Mouse (Mus musculus) embryonic facial prominence, embryonic 14.5 days (tissue): Measurements from ENCODE around the gene Pex6. TPM values are rescaled to one million over a fixed set of nuclear protein-coding genes. Genes with fewer than 3 reads are reported as not detected.

Source experiments
- ATAC-seq: fragments of 200-750 bp; cut with Nextera tagmentation; 2 replicates; pipeline ENCODE4 v1.8.0; 2017; ENCODE audit warnings: low read depth, moderate number of reproducible peaks, moderate TSS enrichment
- DNase-seq: peaks from one replicate; pipeline ENCODE4 v3.0.0-alpha.2; 2015; ENCODE audit warnings: low spot score
- H3K27ac ChIP-seq: fragments of 300-500 bp; sonication (generic); replicated peaks from 2 replicates; pipeline ENCODE4 v1.5.1; 2014; ENCODE audit warnings: low read depth, mild to moderate bottlenecking, low read length, moderate library complexity
- H3K27me3 ChIP-seq: fragments of 300-500 bp; sonication (generic); replicated peaks from 2 replicates; pipeline ENCODE4 v1.6.1; 2014; ENCODE audit warnings: low read length; ENCODE audit not compliant: control insufficient read depth, insufficient read depth
- H3K36me3 ChIP-seq: fragments of 300-500 bp; sonication (generic); 2 replicates; pipeline ENCODE4 v1.6.1; 2014; ENCODE audit warnings: low read length, mixed read lengths; ENCODE audit not compliant: control insufficient read depth, insufficient read depth
- H3K4me1 ChIP-seq: fragments of 300-500 bp; sonication (generic); 2 replicates; pipeline ENCODE4 v1.6.1; 2014; ENCODE audit warnings: antibody characterized with exemption, low read length; ENCODE audit not compliant: control insufficient read depth, insufficient read depth
- H3K4me2 ChIP-seq: fragments of 300-500 bp; sonication (generic); 2 replicates; pipeline ENCODE4 v1.6.1; 2014; ENCODE audit warnings: low read depth, mild to moderate bottlenecking, low read length, moderate library complexity, mixed read lengths
- H3K4me3 ChIP-seq: fragments of 300-500 bp; sonication (generic); 2 replicates; pipeline ENCODE4 v1.5.1; 2014; ENCODE audit warnings: low read depth, mild to moderate bottlenecking, low read length
- H3K9ac ChIP-seq: fragments of 300-500 bp; sonication (generic); 2 replicates; pipeline ENCODE4 v1.6.1; 2014; ENCODE audit warnings: low read depth, mild to moderate bottlenecking, low read length, moderate library complexity, mixed read lengths
- H3K9me3 ChIP-seq: fragments of 300-500 bp; sonication (generic); 2 replicates; pipeline ENCODE4 v1.6.1; 2016; ENCODE audit warnings: low read length; ENCODE audit not compliant: control insufficient read depth
- WGBS: fragments of 180-500 bp; shearing (Covaris S2); extraction: QIAGEN DNeasy Blood & Tissue Kit; methylation state at CpG from one replicate; pipeline ENCODE4 v1.1.7; 2014; 5-methylcytosine and 5-hydroxymethylcytosine counted together
- polyA plus RNA-seq: library from polyadenylated mRNA; unstranded; fragments of >200 nt; fragmentation: Nextera tagmentation; extraction: Ambion mirVana; gene quantifications from 2 replicates; pipeline ENCODE4 v1.2.1, GENCODE M21; 2014

The Pex6 gene
- polyA plus RNA-seq, 1 experiment from 2014 or later, result 22.2 TPM

DNA sequence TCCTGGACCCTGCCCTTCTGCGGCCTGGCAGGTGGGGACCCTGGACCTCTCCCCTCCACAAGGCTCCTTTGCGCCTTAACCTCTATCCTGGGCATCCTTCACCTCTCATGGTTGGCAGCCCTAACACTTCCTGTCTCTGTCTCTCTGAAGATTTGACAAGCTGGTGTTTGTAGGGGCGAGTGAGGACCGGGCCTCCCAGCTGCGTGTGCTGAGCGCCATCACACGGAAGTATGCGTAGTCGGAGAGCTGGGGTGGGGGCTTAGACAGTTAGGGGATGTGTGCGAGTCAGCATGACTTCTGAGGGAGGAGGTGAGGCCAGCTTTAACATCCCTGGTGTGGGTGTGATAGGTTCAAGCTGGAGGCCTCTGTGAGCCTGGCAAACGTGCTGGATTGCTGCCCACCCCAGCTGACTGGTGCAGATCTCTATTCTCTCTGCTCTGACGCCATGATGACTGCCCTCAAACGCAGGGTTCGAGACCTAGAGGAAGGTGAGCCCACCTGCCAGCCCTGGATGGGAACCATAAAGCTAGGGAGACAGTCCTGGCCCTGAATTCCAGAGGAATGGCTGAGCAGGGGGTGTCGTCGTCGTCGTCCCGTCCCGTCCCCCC is 13.3 kb downstream of the Pex6 start:
- Histone ChIP-seq H3K4me1 (no peaks in the 10 kb centered on the region), H3K9ac (no peak overlapping the region), H3K27ac (no peak overlapping the region), H3K27me3 (peaks cover 16% of the 10 kb centered on the region), H3K4me2 (no peak overlapping the region), H3K36me3 (peaks cover 59% of the 10 kb centered on the region; the same call in 1 of the 2 replicates), H3K4me3 (no peak overlapping the region), H3K9me3 (no peaks in the 10 kb centered on the region)
- ATAC-seq (no peak), DNase-seq (no peak)
- WGBS, result 83% methylated on average over 14 of the region's 20 CpGs

- Histone ChIP-seq H3K27me3 (peaks cover 16% of the 10 kb centered on the region), H3K4me2 (no peak overlapping the region), H3K4me3 (no peak overlapping the region), H3K9ac (no peak overlapping the region), H3K4me1 (no peaks in the 10 kb centered on the region), H3K9me3 (no peaks in the 10 kb centered on the region), H3K27ac (no peak overlapping the region), H3K36me3 (peaks cover 52% of the 10 kb centered on the region; the same call in 1 of the 2 replicates)
- WGBS, result 58% methylated on average over 9 of the region's 9 CpGs
- DNase-seq (peak; percentile 31), ATAC-seq (peak; percentile 21; the same call in 1 of the 2 replicates)
These were observed 14.0 kb downstream of the Pex6 start for GRCm38 (mm10) chr17:46725273-46725672.

- no peak overlapping the region for H3K9ac ChIP-seq
- ATAC-seq (no peak), DNase-seq (no peak)
- no peak overlapping the region for H3K27ac ChIP-seq
- no peak overlapping the region for H3K4me3 ChIP-seq
- H3K36me3 ChIP-seq, result peaks cover 45% of the 10 kb centered on the region; the same call in 1 of the 2 replicates
- no peaks in the 10 kb centered on the region for H3K9me3 ChIP-seq
- 91% methylated on average over 25 of the region's 26 CpGs for WGBS
- H3K4me1 ChIP-seq, result no peaks in the 10 kb centered on the region
- H3K4me2 ChIP-seq, result no peak overlapping the region
- peaks cover 16% of the 10 kb centered on the region for H3K27me3 ChIP-seq
These were observed 14.7 kb downstream of the Pex6 start for GRCm38 (mm10) chr17:46725731-46726645.

GRCm38 (mm10) chr17:46727271-46727670 is 16.0 kb downstream of the Pex6 start:
- Histone ChIP-seq H3K9ac (no peak overlapping the region), H3K4me1 (no peaks in the 10 kb centered on the region), H3K27ac (no peak overlapping the region), H3K9me3 (no peaks in the 10 kb centered on the region), H3K4me3 (no peak overlapping the region), H3K4me2 (no peak overlapping the region), H3K27me3 (peaks cover 16% of the 10 kb centered on the region), H3K36me3 (peaks cover 33% of the 10 kb centered on the region; the same call in 1 of the 2 replicates)
- no peak for ATAC-seq
- no peak for DNase-seq
- WGBS, result 90% methylated on average over 11 of the region's 11 CpGs

- no peaks in the 10 kb centered on the region for H3K4me1 ChIP-seq
- peaks cover 29% of the 10 kb centered on the region; the same call in 1 of the 2 replicates for H3K36me3 ChIP-seq
- H3K27me3 ChIP-seq, result peaks cover 16% of the 10 kb centered on the region
- H3K4me3 ChIP-seq, result no peak overlapping the region
- H3K9ac ChIP-seq, result no peak overlapping the region
- no peak overlapping the region for H3K27ac ChIP-seq
- 42% methylated on average over 6 of the region's 6 CpGs for WGBS
- ATAC-seq, result no peak
- no peak overlapping the region for H3K4me2 ChIP-seq
- DNase-seq, result no peak
- H3K9me3 ChIP-seq, result no peaks in the 10 kb centered on the region
These were observed 16.8 kb downstream of the Pex6 start for GRCm38 (mm10) chr17:46728021-46728420.

DNA sequence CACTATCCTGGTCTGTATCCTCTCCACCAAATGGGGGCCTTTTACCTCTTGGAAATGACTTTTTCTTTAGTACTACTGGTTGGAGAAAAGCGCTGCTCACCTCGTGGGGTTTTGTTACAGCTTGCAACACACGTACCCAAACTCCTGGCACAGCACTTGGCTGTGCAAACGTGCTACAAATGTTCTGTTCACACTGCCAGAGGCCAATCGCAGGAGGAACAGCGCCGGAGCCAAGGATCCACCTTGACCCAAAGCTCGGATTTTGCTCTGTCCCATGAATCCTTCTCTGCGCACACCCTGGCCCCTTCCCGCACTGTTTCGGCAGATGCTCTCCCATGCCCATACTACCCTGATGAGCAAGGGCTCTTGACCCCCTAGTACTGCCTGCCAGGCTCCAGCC is 17.2 kb downstream of the Pex6 start:
- ATAC-seq (no peak), DNase-seq (no peak)
- Histone ChIP-seq H3K27me3 (peaks cover 16% of the 10 kb centered on the region), H3K4me3 (0 out of 2 replicates have a peak overlapping the region, but pooled peaks have one; percentile 19), H3K36me3 (peaks cover 24% of the 10 kb centered on the region; the same call in 1 of the 2 replicates), H3K4me2 (peak overlapping the region; percentile 43), H3K27ac (no peak overlapping the region), H3K9me3 (no peaks in the 10 kb centered on the region), H3K4me1 (no peaks in the 10 kb centered on the region), H3K9ac (peak overlapping the region; percentile 48)
- 40% methylated on average over 11 of the region's 11 CpGs for WGBS

DNA sequence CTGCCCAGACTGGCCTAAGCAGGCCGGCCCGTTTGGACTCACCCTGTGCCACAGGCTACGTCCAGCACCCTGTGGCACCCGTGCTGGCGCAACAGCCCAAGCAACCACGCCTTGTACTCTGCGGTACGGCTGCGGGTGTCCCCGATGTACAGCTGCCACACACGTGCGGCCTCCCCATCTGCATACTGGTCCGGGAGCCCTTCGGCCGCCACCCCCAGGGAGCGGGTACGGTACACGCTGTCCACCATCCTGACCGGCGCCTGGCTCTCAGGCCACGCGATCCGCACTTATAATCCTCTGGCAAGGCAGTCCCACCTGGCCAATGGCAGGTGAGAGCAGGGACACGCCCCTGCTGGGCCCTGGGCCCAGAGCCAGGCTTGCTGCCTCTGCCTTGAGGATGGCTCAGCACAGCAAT is 17.6 kb downstream of the Pex6 start, which contains the start of gene Gnmt:
Gene Gnmt, minus strand, starts transcription at position 265 of the 415 bp plus-strand sequence.
- H3K27me3 ChIP-seq, result peaks cover 16% of the 10 kb centered on the region
- WGBS, result 12% methylated on average over 21 of the region's 24 CpGs
- DNase-seq (peak; percentile 38), ATAC-seq (peak; percentile 70)
- peak within 1 kb of the TSS; percentile 48 for H3K9ac ChIP-seq
- no peak within 1 kb of the TSS for H3K27ac ChIP-seq
- peaks cover 20% of the 10 kb centered on the region; the same call in 1 of the 2 replicates for H3K36me3 ChIP-seq
- H3K4me3 ChIP-seq, result peak within 1 kb of the TSS; percentile 19; the same call in 1 of the 2 replicates
- H3K4me1 ChIP-seq, result no peaks in the 10 kb centered on the region
- H3K9me3 ChIP-seq, result no peaks in the 10 kb centered on the region
- peak within 1 kb of the TSS; percentile 43 for H3K4me2 ChIP-seq

- DNase-seq, result no peak
- H3K4me3 ChIP-seq, result no peak overlapping the region
- no peaks in the 10 kb centered on the region for H3K9me3 ChIP-seq
- H3K4me2 ChIP-seq, result no peak overlapping the region
- no peak overlapping the region for H3K27ac ChIP-seq
- 96% methylated on average over 3 of the region's 3 CpGs for WGBS
- H3K9ac ChIP-seq, result no peak overlapping the region
- peaks cover 3% of the 10 kb centered on the region; the same call in 1 of the 2 replicates for H3K27me3 ChIP-seq
- ATAC-seq, result no peak
- no peaks in the 10 kb centered on the region for H3K4me1 ChIP-seq
- peaks cover 30% of the 10 kb centered on the region for H3K36me3 ChIP-seq
These were observed 22.8 kb downstream of the Pex6 start for GRCm38 (mm10) chr17:46734055-46734454.
